Mouse (Mus musculus) embryonic fibroblast, embryonic 13.5 days (primary cell): ENCODE measurements around the gene Prnd. TPM values are rescaled to one million over a fixed set of nuclear protein-coding genes. Genes with fewer than 3 reads are reported as not detected.
A peak's percentile ranks its signal among the peaks of the same experiment; 100 is the strongest.

Source experiments
- H3K27ac ChIP-seq: 2 replicates; pipeline ENCODE4 v1.5.1; 2012; ENCODE audit warnings: low read length, control low read depth, inconsistent platforms; ENCODE audit not compliant: insufficient read depth
- H3K4me1 ChIP-seq: 2 replicates; pipeline ENCODE4 v1.6.1; 2011; ENCODE audit warnings: low read length; ENCODE audit not compliant: control insufficient read depth, insufficient read depth
- H3K4me3 ChIP-seq: 2 replicates; pipeline ENCODE4 v1.5.1; 2011; ENCODE audit warnings: mild to moderate bottlenecking, control low read depth, low read length; ENCODE audit not compliant: insufficient read depth
- CTCF ChIP-seq: IDR thresholded peaks from 2 replicates; pipeline ENCODE4 v1.5.1; 2011; ENCODE audit warnings: mild to moderate bottlenecking, control low read depth, low read length, moderate library complexity, borderline replicate concordance; ENCODE audit not compliant: insufficient read depth
- POLR2A ChIP-seq: IDR thresholded peaks from 2 replicates; pipeline ENCODE4 v1.6.1; 2011; ENCODE audit warnings: low read depth, mild to moderate bottlenecking, control low read depth, low read length, moderate library complexity
- polyA plus RNA-seq: library from polyadenylated mRNA; stranded (reverse); fragments of >200 nt; gene quantifications from 2 replicates; pipeline ENCODE4 v1.2.4, GENCODE M21; 2011; ENCODE audit warnings: low read depth; ENCODE audit not compliant: missing spikeins, insufficient read length

Gene Prnd
- polyA plus RNA-seq: 1.3 and 1.5 TPM in 2 replicates

DNA sequence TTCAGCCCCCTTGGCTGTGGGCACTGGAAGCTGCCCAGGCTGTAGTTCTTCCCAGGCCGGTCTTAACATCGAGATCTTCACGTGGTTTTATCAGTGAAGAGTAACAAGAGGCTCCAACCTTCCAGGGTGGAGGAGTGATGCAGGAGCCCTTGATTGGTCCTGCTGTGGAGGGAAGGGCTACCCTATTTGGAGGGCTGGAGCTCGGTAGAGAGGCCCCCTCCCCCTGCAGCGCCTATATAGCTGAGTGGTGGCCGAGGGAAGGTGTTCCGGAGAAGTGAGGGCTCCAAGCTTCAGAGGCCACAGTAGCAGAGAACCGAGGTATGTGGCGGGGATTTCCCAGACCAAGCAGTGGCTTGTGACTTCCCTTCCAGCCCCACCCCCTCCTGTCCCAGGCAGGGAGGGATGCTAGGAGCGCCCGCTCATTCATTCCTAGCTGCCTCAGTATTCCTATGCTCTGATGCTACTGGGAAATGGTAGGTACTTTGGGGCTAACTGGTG is at the start of gene Prnd:
Prnd (plus strand) TSS at position 264 of the 498 bp plus-strand sequence.
- TF ChIP-seq POLR2A: no peak
- no peak for TF ChIP-seq CTCF

DNA sequence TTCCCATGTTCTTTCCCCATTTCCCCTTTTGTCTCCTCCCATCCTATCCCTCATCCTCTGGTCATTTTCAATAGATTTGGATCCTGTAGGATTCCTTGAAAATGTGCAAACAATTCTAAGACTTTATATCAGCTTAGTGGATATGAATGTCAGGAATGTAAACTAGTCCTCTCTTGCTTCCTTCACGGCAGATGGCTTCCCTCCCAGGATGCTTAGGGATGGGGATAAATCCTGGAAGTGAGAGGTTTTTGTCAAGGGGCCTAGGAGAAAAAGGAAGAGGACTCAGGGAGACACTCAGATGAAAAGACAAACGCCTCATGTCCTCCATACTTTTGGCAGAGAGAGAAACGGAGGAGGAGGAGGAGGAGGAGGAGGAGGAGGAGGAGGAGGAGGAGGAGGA is 48.2 kb upstream of the Prnd start:
- peaks cover 7% of the 10 kb centered on the region for H3K4me1 ChIP-seq
- H3K4me3 ChIP-seq: no peak overlapping the region
- TF ChIP-seq CTCF: no peak
- TF ChIP-seq POLR2A: no peak
- peak overlapping the region; percentile 82 for H3K27ac ChIP-seq

More for the DNA sequence above, at the start of gene Prnd:
- no peaks in the 10 kb centered on the region for H3K4me1 ChIP-seq
- no peak within 1 kb of the TSS for H3K4me3 ChIP-seq
- H3K27ac ChIP-seq: no peak within 1 kb of the TSS

DNA sequence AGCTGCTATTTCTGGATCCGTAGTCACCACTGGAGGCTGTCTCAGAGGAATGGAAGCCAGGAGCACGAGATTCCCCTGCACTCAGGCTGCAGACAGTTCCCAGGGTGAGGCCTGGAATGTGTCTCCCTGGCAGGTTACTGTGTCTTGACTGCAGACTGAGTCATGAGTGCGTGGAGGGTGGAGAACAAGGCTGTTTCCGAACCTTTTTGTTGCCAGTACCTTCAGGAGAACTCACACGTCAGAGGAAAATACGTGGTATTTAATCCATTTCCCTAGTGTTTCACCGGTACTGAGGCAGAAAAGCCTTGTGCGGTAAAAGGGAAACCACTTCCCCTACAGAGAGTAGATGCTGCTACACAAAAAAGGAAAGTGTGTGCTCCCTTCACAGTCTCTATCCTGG is 47.8 kb upstream of the Prnd start:
- Histone ChIP-seq H3K27ac (peak overlapping the region; percentile 82), H3K4me1 (peaks cover 7% of the 10 kb centered on the region), H3K4me3 (no peak overlapping the region)
- TF ChIP-seq CTCF (no peak), POLR2A (peak; percentile 51; the same call in 1 of the 2 replicates)

DNA sequence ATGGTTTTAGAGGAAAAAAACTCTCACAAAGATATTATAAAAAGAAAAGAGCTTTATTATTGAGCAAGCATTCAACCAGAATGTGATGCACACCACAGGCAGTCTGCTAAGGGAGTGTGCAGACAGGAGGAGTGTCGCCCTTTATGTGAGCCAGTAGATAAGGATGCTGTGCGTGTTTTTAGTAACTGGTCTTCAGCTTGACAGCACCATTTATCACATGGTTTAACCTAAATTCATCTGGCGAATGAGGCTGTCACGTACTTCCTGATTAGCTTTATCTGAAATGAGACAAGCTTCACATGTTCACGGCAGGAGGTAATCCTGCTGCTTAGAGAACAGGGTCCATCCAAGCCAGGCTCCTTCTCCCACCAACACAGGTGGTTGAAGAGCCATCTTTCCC is 45.6 kb upstream of the Prnd start:
- peaks cover 7% of the 10 kb centered on the region for H3K4me1 ChIP-seq
- TF ChIP-seq POLR2A: no peak
- TF ChIP-seq CTCF: no peak
- H3K27ac ChIP-seq: no peak overlapping the region
- no peak overlapping the region for H3K4me3 ChIP-seq

DNA sequence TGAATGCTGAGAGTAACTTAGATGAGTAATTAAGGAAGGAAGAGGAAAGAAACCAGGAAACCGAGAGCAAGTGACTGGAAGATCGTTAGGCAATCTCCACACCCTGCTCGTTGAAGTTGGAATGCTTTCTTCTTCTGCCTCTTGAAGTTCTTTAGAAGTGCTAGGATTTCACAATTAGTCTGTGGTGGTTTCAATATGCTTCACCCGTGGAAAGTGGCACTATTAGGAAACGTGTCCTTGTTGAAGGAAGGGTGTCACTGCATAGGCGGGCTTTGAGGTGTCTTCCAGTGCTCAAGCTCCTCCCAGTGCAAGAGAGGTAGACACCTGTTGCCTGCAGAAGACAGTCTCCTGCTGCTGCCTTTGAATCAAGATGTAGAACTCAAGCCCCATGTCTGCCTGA is 44.9 kb upstream of the Prnd start:
- no peak overlapping the region for H3K27ac ChIP-seq
- TF ChIP-seq CTCF (no peak), POLR2A (no peak)
- peaks cover 7% of the 10 kb centered on the region for H3K4me1 ChIP-seq
- H3K4me3 ChIP-seq: no peak overlapping the region

DNA sequence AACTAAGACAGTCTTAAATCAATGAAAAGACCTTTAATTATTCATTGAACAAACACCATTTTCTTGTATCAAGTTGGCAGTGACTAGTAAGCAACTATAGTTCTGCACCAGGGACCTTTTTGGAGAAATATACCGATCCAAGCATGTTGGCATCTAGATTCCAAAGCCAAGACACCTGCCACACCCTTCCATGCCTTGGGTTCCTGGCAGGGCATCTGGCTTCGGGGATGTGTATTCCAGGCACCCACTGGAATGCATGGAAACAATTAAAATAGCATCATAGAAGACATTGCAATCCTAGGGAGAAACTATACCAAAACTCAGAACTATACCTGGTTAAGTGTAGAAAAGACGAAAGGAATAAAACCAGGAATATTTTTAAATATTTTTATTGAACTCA is 44.4 kb upstream of the Prnd start:
- TF ChIP-seq POLR2A: no peak
- no peak for TF ChIP-seq CTCF
- H3K4me3 ChIP-seq: no peak overlapping the region
- H3K27ac ChIP-seq: no peak overlapping the region
- H3K4me1 ChIP-seq: peaks cover 7% of the 10 kb centered on the region

DNA sequence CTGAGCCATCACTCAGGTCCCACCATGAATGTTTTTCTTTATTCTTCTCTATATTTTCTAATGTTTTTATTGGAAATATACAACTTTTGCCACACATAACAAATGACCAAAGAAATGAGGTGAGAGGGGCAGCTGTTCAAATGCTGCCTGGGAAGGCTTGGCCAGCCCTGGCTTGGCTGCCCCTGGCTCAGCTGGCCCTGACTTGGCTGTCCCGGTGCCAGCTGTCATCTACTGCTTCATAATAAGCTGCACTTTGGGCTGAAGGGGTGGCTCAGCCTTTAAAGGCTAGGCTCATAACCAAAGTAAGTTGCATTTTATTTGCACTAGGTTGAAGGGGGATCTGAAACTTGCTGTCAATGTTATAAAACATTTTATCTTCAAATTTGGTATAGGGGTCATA is 43.8 kb upstream of the Prnd start:
- no peak for TF ChIP-seq CTCF
- TF ChIP-seq POLR2A: no peak

DNA sequence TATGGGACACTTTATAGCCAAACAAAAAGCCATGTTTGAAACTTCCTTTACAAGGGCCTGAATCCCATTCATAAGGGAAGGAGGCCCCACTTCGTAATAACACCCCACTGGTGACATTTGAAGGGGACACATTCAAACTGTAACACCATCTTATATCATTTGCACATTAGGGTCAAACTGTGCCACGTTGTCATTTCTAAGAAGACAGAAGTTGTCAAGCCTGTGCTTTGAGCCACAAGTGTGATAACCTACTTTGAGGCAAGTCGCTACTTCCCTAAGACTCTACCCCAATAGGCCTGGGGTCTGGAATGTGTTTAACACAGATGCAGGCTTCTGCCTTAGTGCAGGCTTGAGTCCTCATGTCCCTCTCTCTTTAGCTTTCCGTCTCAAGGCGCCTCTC is 43.4 kb upstream of the Prnd start:
- TF ChIP-seq POLR2A (no peak), CTCF (no peak)
- peaks cover 6% of the 10 kb centered on the region for H3K4me1 ChIP-seq
- H3K27ac ChIP-seq: no peak overlapping the region
- H3K4me3 ChIP-seq: no peak overlapping the region

More for the DNA sequence above, 43.8 kb upstream of the Prnd start:
- Histone ChIP-seq H3K4me1 (peaks cover 6% of the 10 kb centered on the region), H3K4me3 (no peak overlapping the region), H3K27ac (no peak overlapping the region)

DNA sequence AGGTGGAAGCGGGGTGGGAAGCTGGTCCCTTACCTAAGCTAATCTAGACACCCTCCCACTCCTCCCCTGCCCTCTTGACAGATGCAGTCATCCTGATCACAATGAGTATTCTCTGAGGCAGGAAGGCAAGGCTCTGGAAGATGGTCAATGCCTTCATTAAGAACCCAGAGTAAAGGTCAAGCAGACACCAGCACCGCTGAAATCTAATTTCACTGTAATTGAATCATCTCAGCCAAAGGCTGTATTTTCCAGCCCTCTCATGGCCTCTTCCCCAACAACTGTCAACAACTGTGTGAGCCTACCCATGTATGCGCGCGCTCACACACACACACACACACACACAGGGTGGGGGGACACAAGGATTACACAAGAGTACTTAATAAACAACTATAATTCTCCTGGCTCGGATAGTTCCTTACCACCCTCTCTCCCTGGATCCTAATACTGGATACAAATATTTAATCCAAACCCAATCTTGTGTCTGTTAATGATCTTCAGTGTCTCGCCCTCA is 42.3 kb upstream of the Prnd start:
- H3K27ac ChIP-seq: no peak overlapping the region
- no peak overlapping the region for H3K4me3 ChIP-seq
- peaks cover 5% of the 10 kb centered on the region for H3K4me1 ChIP-seq
- TF ChIP-seq CTCF (no peak), POLR2A (no peak)

DNA sequence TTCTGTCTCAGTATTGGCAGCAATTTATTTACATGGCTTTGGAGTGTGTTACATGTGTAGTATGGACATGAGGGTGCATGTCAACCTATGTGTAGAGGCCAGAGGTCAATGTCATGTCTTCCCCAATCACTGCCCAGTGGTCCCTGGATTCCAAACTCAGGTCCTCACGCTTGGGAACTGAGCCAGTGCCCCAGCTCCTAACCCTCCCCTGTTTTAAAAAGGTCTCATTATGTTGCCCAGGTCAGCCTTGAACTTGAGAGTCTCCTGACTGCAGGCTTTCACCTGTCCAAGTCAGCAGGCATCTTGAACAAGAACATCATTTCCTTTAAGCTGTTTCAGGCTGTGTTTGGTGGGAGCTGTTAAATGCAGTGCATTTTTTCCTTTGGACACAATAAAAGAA is 41.8 kb upstream of the Prnd start:
- Histone ChIP-seq H3K27ac (no peak overlapping the region; the same call in 1 of the 2 replicates), H3K4me1 (peaks cover 8% of the 10 kb centered on the region), H3K4me3 (no peak overlapping the region)
- TF ChIP-seq POLR2A: no peak
- no peak for TF ChIP-seq CTCF
